Mouse (Mus musculus) forebrain, embryonic 16.5 days (tissue): ENCODE measurements at regions not wholly inside any gene's neighbourhood (a gene's known extent, or its start where the extent isn't known, plus 50 kb on each side); places are given as distances from the start of the nearest gene placed in this dataset.
"Not testable (repeated sequence)": the region's sequence is repeated elsewhere in the genome, so short reads cannot be mapped to it uniquely, and the experiment has no call there.

Experiments used
- ATAC-seq: fragments of 200-750 bp; cut with Nextera tagmentation; 2 replicates; pipeline ENCODE4 v1.8.0; 2017; ENCODE audit warnings: mild to moderate bottlenecking, moderate library complexity
- H3K27ac ChIP-seq: fragments of 300-500 bp; sonication (generic); 2 replicates; pipeline ENCODE4 v1.5.1; 2014; ENCODE audit warnings: low read length, control low read depth
- H3K27me3 ChIP-seq: fragments of 300-500 bp; sonication (generic); replicated peaks from 2 replicates; pipeline ENCODE4 v1.6.1; 2014; ENCODE audit warnings: low read length; ENCODE audit not compliant: control insufficient read depth, insufficient read depth
- H3K36me3 ChIP-seq: fragments of 300-500 bp; sonication (generic); 2 replicates; pipeline ENCODE4 v1.6.1; 2014; ENCODE audit not compliant: control insufficient read depth, insufficient read depth
- H3K4me1 ChIP-seq: fragments of 300-500 bp; sonication (generic); replicated peaks from 2 replicates; pipeline ENCODE4 v1.6.1; 2014; ENCODE audit warnings: low read length; ENCODE audit not compliant: control insufficient read depth, insufficient read depth
- H3K4me2 ChIP-seq: fragments of 300-500 bp; sonication (generic); 2 replicates; pipeline ENCODE4 v1.6.1; 2014; ENCODE audit warnings: mild to moderate bottlenecking, low read length, control low read depth
- H3K4me3 ChIP-seq: fragments of 300-500 bp; sonication (generic); replicated peaks from 2 replicates; pipeline ENCODE4 v1.5.1; 2014; ENCODE audit warnings: mild to moderate bottlenecking, low read length, control low read depth
- H3K9ac ChIP-seq: fragments of 300-500 bp; sonication (generic); replicated peaks from 2 replicates; pipeline ENCODE4 v1.6.1; 2014; ENCODE audit warnings: low read depth, low read length, control low read depth
- H3K9me3 ChIP-seq: fragments of 300-500 bp; sonication (generic); 2 replicates; pipeline ENCODE4 v1.6.1; 2016; ENCODE audit warnings: low read length; ENCODE audit not compliant: control insufficient read depth
- WGBS: fragments of 180-500 bp; shearing (Covaris S2); extraction: QIAGEN DNeasy Blood & Tissue Kit; methylation state at CpG from one replicate; pipeline ENCODE4 v1.1.7; 2014; 5-methylcytosine and 5-hydroxymethylcytosine counted together

DNA sequence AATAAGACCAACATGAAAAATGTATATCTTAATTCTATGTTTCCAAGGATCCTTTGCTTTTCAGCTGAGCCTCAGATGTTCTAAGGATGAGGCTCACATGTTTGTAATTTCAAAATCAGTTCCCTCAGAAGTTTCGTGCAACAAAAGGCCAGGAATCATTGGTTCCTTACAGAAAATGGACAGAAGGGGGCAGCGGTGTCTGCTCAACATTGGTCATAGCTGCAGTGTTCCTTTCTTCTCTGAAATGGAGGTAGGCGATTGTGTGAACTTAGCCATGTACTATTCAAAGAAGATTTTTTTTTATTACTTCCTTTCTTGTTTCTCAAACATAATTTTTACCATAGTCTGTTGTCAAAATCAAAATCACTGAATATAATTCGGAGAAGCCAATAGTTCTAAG lies 167.9 kb upstream of the Akr1e1 start:
- Histone ChIP-seq H3K36me3 (no peaks in the 10 kb centered on the region), H3K4me3 (no peak overlapping the region), H3K27ac (no peak overlapping the region), H3K4me2 (no peak overlapping the region), H3K27me3 (no peaks in the 10 kb centered on the region), H3K9me3 (no peaks in the 10 kb centered on the region), H3K9ac (no peak overlapping the region), H3K4me1 (no peaks in the 10 kb centered on the region)
- 0 out of 2 replicates have a peak, but pooled peaks have one; percentile 33 for ATAC-seq
- 39% methylated on average over 4 of the region's 4 CpGs for WGBS

DNA sequence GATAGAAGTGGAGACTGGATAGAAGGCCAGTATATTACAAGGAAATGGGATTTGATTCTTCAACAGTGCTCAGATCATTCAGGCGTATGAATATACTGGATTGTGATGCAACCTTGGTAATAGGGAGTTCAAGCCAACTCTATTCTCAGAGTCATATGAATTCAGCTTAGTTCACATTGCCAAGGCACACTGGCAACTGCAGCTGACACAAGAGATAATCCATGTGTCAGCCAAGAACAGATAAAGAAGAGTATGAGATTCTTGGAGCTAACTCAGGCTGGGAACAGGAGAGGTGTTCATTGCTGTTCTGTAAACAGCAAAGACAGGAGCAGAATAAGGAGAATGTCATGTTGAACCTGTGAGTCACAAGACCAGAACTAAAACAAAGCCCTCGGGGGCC lies 163.3 kb upstream of the Akr1e1 start:
- no peak overlapping the region for H3K9ac ChIP-seq
- H3K27me3 ChIP-seq = no peaks in the 10 kb centered on the region
- no peaks in the 10 kb centered on the region for H3K9me3 ChIP-seq
- H3K4me1 ChIP-seq = 0 out of 2 replicates have a peak, but pooled peaks cover 5% of the 10 kb centered on the region
- WGBS = 86% methylated on average over 2 of the region's 2 CpGs
- no peaks in the 10 kb centered on the region for H3K36me3 ChIP-seq
- no peak overlapping the region for H3K4me3 ChIP-seq
- ATAC-seq = no peak
- H3K4me2 ChIP-seq = no peak overlapping the region
- H3K27ac ChIP-seq = no peak overlapping the region

DNA sequence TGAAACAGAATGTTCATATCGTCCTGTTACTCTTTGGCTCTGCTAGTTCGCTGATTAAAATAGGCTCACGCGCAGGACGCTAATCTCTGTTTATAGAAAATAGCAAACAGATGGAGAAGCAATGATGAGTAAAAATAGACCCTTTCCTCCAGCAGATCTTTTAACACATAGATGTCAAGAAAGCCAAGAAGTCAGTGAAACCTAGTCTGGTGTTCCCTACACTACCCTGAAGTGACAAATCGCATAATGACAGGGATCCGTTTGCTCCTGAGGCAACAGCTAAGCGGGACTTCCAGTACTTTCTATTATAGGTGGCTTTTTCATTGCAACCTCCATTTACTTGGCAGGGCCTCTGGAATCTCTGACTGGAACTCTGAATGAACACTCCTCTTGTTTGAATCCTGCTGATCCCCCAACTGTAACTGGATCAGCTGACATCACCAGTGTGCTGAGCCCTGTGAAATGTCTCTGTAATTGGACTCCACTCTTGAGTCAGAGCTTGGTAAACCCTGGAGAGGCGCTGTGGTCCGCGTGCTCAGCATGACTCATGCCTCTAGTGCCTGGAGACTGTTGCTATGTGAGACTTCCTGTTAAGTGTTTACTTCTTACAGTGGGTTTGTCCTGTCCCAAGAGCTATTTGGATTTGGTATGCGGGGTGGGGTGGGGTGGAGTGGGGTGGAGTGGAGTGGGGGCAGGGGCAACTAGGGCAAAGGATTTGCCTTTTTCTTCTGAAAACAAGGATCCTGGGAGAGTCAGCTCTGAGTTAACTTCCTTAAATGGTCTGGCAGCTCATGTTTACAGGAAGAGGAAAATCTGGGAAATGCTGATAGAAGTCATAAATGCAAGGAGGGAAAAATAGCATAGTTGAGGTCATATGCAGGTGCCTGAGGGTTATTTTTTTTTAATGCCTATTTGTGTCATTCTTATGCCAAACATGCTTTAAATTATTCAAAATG lies 162.4 kb upstream of the Akr1e1 start:
- Histone ChIP-seq H3K36me3 (no peaks in the 10 kb centered on the region), H3K9me3 (no peaks in the 10 kb centered on the region), H3K4me2 (peak overlapping the region; percentile 9; the same call in 1 of the 2 replicates), H3K27ac (no peak overlapping the region), H3K27me3 (no peaks in the 10 kb centered on the region), H3K4me1 (0 out of 2 replicates have a peak, but pooled peaks cover 5% of the 10 kb centered on the region), H3K9ac (no peak overlapping the region), H3K4me3 (no peak overlapping the region)
- peak; percentile 99 for ATAC-seq
- WGBS = 28% methylated on average over 12 of the region's 12 CpGs

DNA sequence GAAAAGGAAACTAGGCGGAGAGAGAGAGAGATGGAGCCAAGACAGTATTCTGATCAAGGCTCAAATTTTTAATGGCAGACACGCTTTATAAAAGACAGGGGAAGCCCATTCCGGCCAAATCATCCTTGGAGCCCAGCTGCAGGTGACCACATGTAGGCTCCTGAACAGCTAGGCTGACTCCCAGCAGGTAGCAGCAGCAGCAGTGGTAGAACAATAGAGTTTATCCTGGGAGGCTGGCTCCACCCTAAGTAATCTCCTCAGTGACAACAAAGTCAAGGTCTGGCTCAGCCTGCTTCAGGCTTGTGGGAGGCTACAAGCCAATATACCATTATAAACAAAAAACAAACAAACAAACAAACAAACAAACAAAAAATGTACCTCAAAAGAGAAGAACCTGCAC lies 151.0 kb upstream of the Akr1e1 start:
- H3K36me3 ChIP-seq = no peaks in the 10 kb centered on the region

DNA sequence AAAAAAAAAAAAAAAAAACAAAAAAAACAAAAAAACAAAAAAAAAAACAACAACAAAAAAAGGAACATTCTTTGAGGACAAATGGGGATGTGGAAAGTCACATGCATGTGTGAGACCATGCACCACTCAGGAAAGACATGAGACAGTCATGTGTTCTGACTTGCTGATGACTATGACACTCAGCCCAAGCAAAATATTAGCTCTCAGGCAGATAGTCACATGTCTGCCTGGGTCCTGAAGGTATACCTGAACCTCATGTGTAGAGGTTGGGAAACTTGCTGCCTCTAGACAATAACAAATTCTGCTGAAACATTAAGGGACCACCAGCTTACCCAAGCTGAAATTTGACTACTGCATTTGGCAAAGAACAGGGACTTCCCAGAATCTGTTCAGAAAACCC lies 147.6 kb upstream of the Akr1e1 start:
- Histone ChIP-seq H3K4me3 (no peak overlapping the region), H3K4me2 (no peak overlapping the region), H3K9ac (no peak overlapping the region), H3K36me3 (no peaks in the 10 kb centered on the region), H3K4me1 (no peaks in the 10 kb centered on the region), H3K27ac (no peak overlapping the region), H3K9me3 (no peaks in the 10 kb centered on the region), H3K27me3 (no peaks in the 10 kb centered on the region)
- ATAC-seq = peak; percentile 18; the same call in 1 of the 2 replicates

More for the DNA sequence above, 151.0 kb upstream of the Akr1e1 start:
- Histone ChIP-seq H3K4me3 (no peak overlapping the region), H3K27me3 (no peaks in the 10 kb centered on the region), H3K4me2 (no peak overlapping the region), H3K4me1 (no peaks in the 10 kb centered on the region), H3K9me3 (no peaks in the 10 kb centered on the region), H3K27ac (no peak overlapping the region), H3K9ac (no peak overlapping the region)
- ATAC-seq = no peak
- 45% methylated on average over 3 of the region's 3 CpGs for WGBS

DNA sequence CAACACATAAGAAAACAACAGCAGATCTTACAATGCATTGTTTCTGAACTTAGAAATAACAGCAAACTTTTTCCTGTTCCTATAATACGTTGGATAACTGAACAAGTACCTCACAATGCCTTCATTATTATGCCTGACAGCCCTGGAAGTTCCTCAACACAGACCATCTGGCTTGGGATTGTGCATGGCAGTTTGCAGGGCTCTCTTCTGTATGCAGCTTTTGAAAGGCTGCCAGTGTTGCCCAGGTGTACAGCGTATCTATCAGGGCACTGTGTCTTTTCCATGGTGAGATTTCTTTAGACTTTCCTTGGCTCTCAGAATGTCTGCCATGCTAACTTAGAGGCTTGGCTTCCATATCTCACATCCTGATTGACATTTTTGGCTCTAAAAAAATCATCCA lies 134.0 kb upstream of the Akr1e1 start:
- no peak; the same call in 1 of the 2 replicates for ATAC-seq
- Histone ChIP-seq H3K4me1 (0 out of 2 replicates have a peak, but pooled peaks cover 2% of the 10 kb centered on the region), H3K4me3 (no peak overlapping the region), H3K4me2 (no peak overlapping the region), H3K9me3 (no peaks in the 10 kb centered on the region), H3K27me3 (no peaks in the 10 kb centered on the region), H3K9ac (no peak overlapping the region), H3K36me3 (no peaks in the 10 kb centered on the region), H3K27ac (no peak overlapping the region)
- 29% methylated on average over 2 of the region's 2 CpGs for WGBS

DNA sequence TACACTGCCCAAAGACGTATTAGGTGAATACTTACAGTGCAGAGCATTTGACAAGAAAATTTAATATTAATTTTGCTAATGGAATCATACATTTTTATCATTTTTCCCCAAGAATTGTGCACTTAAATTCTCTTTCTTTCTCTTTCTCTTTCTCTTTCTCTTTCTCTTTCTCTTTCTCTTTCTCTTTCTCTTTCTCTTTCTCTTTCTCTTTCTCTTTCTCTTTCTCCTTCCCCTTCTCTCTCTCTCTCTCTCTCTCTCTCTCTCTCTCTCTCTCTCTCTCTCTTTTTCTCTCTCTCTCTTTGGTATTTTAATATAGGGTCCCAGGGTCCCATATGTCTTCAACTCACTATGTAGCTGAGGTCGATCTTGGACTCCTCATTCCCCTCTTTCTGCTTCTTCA lies 107.3 kb upstream of the Akr1e1 start:
- not testable (repeated sequence) for H3K9me3 ChIP-seq, H3K36me3 ChIP-seq, H3K9ac ChIP-seq, H3K27me3 ChIP-seq, H3K4me1 ChIP-seq, H3K27ac ChIP-seq, H3K4me3 ChIP-seq, ATAC-seq, H3K4me2 ChIP-seq
- WGBS = 79% methylated on average over 2 of the region's 2 CpGs

DNA sequence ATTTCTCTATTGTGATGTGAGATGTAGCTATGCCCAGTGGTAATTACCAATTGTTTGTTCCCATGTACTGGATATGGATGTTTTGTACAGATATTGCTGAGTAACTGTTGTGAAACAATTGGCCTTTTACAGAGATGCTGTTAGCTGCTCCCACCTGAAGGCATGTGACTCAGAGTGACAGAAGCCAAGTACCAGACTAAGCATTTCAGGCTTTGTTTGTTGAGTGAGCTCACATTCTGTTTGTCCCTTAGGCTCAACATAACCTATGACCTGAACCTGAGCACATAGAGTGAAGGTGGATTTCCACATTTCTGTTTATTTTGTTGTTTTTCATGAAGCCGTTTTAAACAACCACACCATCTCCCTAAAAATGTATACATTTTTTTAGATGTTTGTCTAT lies 105.8 kb upstream of the Akr1e1 start:
- H3K27me3 ChIP-seq = no peaks in the 10 kb centered on the region
- no peak overlapping the region for H3K9ac ChIP-seq
- H3K4me2 ChIP-seq = no peak overlapping the region
- no peak overlapping the region for H3K27ac ChIP-seq
- no peak for ATAC-seq
- no peak overlapping the region for H3K4me3 ChIP-seq
- H3K9me3 ChIP-seq = no peaks in the 10 kb centered on the region
- no peaks in the 10 kb centered on the region for H3K36me3 ChIP-seq
- 93% methylated on average over 1 of the region's 1 CpGs for WGBS
- no peaks in the 10 kb centered on the region for H3K4me1 ChIP-seq

DNA sequence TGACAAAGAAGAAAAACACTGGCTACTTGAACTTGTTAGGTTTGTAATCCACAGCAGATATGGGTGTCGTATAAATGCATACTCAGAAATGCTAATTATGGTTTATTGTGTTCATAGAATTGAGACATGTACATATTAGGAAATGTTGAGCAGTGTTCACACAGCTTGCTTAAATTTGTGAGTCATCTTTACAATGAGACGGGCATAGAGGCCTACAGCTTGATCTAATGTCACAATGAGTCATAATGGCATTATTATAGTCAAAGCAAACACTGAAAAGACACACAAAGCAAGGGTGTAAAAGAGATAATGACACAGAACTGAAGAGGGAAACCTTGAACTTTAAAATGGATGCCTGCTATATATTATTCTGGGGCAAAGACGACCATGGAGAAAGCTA lies 103.7 kb upstream of the Akr1e1 start:
- Histone ChIP-seq H3K9ac (no peak overlapping the region), H3K27ac (no peak overlapping the region), H3K4me1 (no peaks in the 10 kb centered on the region), H3K4me3 (no peak overlapping the region), H3K9me3 (no peaks in the 10 kb centered on the region), H3K4me2 (no peak overlapping the region), H3K36me3 (no peaks in the 10 kb centered on the region), H3K27me3 (no peaks in the 10 kb centered on the region)
- WGBS = 59% methylated on average over 3 of the region's 3 CpGs
- ATAC-seq = no peak
